Comparison of ENCODE assay signal across 16 mouse cellular contexts in genomic region chr10:52101273-52101672, GRCm38 (mm10).
"Had no signal": no experiment of that assay in that cellular context is flagged by ENCODE, and none has a peak within 500 bp of the region (broad histone marks: within the 10 kb centered on the region; RNA-seq: fewer than 3 reads in every experiment).

No protein-coding gene starts in this region.

- H3K9me3 ChIP-seq: megakaryocyte, embryonic 14.5 days; midbrain, embryonic 13.5 days; midbrain, embryonic 15.5 days; neural tube, embryonic 12.5 days; stomach, embryonic 15.5 days had no signal

- H3K9ac ChIP-seq: lung, embryonic 14.5 days; midbrain, embryonic 13.5 days; midbrain, embryonic 15.5 days; neural tube, embryonic 12.5 days; stomach, embryonic 15.5 days had no signal

- H3K4me1 ChIP-seq: megakaryocyte, embryonic 14.5 days; midbrain, embryonic 13.5 days; midbrain, embryonic 15.5 days; neural tube, embryonic 12.5 days; stomach, embryonic 15.5 days had no signal

- DNase-seq: lung, adult 18-20 months; lung, embryonic 14.5 days; lung, postnatal 10 days; lung, postnatal 36 days; right cerebral cortex, postnatal 14 days; thymus, adult 2 months; thymus, postnatal 25 days; thymus, postnatal 4 days had no signal

- H3K4me2 ChIP-seq: lung, embryonic 14.5 days; midbrain, embryonic 11.5 days; midbrain, embryonic 13.5 days; midbrain, embryonic 15.5 days; neural tube, embryonic 12.5 days; stomach, embryonic 15.5 days had no signal

- ATAC-seq: midbrain, embryonic 13.5 days; midbrain, embryonic 15.5 days had no signal

- H3K27ac ChIP-seq: macrophage; midbrain, embryonic 13.5 days; midbrain, embryonic 15.5 days; neural tube, embryonic 12.5 days; stomach, embryonic 15.5 days; stomach, postnatal 0 days had no signal

- H3K36me3 ChIP-seq: midbrain, embryonic 13.5 days; midbrain, embryonic 15.5 days; neural tube, embryonic 12.5 days; stomach, embryonic 15.5 days had no signal

- H3K27me3 ChIP-seq: megakaryocyte, embryonic 14.5 days; midbrain, embryonic 13.5 days; midbrain, embryonic 15.5 days; neural tube, embryonic 12.5 days; stomach, embryonic 15.5 days had no signal

- H3K4me3 ChIP-seq: megakaryocyte, embryonic 14.5 days; midbrain, embryonic 13.5 days; midbrain, embryonic 15.5 days; neural tube, embryonic 12.5 days; stomach, embryonic 15.5 days had no signal
